Mouse (Mus musculus): ENCODE measurements around the gene Eef1a1. TPM values are rescaled to one million over a fixed set of nuclear protein-coding genes. Genes with fewer than 3 reads are reported as not detected.
A peak's percentile ranks its signal among the peaks of the same experiment; 100 is the strongest.

Gene Eef1a1
- polyA plus RNA-seq, 1 experiment from 2014 or later: 1,972 TPM

GRCm38 (mm10) chr9:78432471-78432870 lies 56.5 kb downstream of the Eef1a1 start:
- Histone ChIP-seq H3K4me3 (ENCODE audit: low read depth, low read length) (no peak overlapping the region), H3K9me3 (ENCODE audit: low read length) (no peaks in the 10 kb centered on the region), H3K4me2 (ENCODE audit: low read depth, low read length) (no peak overlapping the region), H3K27ac (ENCODE audit: low read depth) (no peak overlapping the region), H3K27me3 (ENCODE audit: insufficient read depth, low read length) (no peaks in the 10 kb centered on the region), H3K4me1 (ENCODE audit: insufficient read depth) (peaks cover 7% of the 10 kb centered on the region), H3K9ac (replicated peaks) (no peak overlapping the region), H3K36me3 (replicated peaks; ENCODE audit: insufficient read depth, low read length) (no peaks in the 10 kb centered on the region; the same call in 1 of the 2 replicates)
- TF ChIP-seq CTCF (IDR thresholded peaks at IDR 0.05; ENCODE audit: low read depth) (peak; percentile 28), EP300 (IDR thresholded peaks at IDR 0.05; ENCODE audit: low read depth) (no peak)
- no peak for ATAC-seq
- 87% methylated on average over 5 of the region's 5 CpGs for WGBS (ENCODE audit: insufficient replicate concordance)
- DNase-seq: no peak

- ATAC-seq: no peak
- H3K27me3 ChIP-seq (ENCODE audit: insufficient read depth, low read length): no peaks in the 10 kb centered on the region
- TF ChIP-seq EP300 (IDR thresholded peaks at IDR 0.05; ENCODE audit: low read depth): no peak
- TF ChIP-seq CTCF (IDR thresholded peaks at IDR 0.05; ENCODE audit: low read depth): no peak
- peak; percentile 49 for DNase-seq
- H3K4me2 ChIP-seq (ENCODE audit: low read depth, low read length): no peak overlapping the region
- 54% methylated on average over 6 of the region's 6 CpGs for WGBS (ENCODE audit: insufficient replicate concordance)
- no peaks in the 10 kb centered on the region; the same call in 1 of the 2 replicates for H3K36me3 ChIP-seq (replicated peaks; ENCODE audit: insufficient read depth, low read length)
- peaks cover 7% of the 10 kb centered on the region for H3K4me1 ChIP-seq (ENCODE audit: insufficient read depth)
- no peak overlapping the region for H3K9ac ChIP-seq (replicated peaks)
- H3K27ac ChIP-seq (ENCODE audit: low read depth): no peak overlapping the region
- no peaks in the 10 kb centered on the region for H3K9me3 ChIP-seq (ENCODE audit: low read length)
- no peak overlapping the region for H3K4me3 ChIP-seq (ENCODE audit: low read depth, low read length)
Observed at GRCm38 (mm10) chr9:78430486-78430885, 58.5 kb downstream of the Eef1a1 start.

- Histone ChIP-seq H3K4me3 (ENCODE audit: low read depth, low read length) (no peak overlapping the region), H3K9ac (replicated peaks) (no peak overlapping the region), H3K27ac (ENCODE audit: low read depth) (no peak overlapping the region), H3K9me3 (ENCODE audit: low read length) (no peaks in the 10 kb centered on the region), H3K27me3 (ENCODE audit: insufficient read depth, low read length) (no peaks in the 10 kb centered on the region), H3K36me3 (replicated peaks; ENCODE audit: insufficient read depth, low read length) (no peaks in the 10 kb centered on the region; the same call in 1 of the 2 replicates), H3K4me2 (ENCODE audit: low read depth, low read length) (no peak overlapping the region), H3K4me1 (ENCODE audit: insufficient read depth) (peaks cover 7% of the 10 kb centered on the region)
- 55% methylated on average over 2 of the region's 2 CpGs for WGBS (ENCODE audit: insufficient replicate concordance)
- DNase-seq (no peak), ATAC-seq (no peak)
- no peak for TF ChIP-seq CTCF (IDR thresholded peaks at IDR 0.05; ENCODE audit: low read depth)
- no peak for TF ChIP-seq EP300 (IDR thresholded peaks at IDR 0.05; ENCODE audit: low read depth)
Observed at GRCm38 (mm10) chr9:78429551-78429950, 59.4 kb downstream of the Eef1a1 start.

GRCm38 (mm10) chr9:78428870-78429432 lies 60.0 kb downstream of the Eef1a1 start:
- ATAC-seq: no peak
- Histone ChIP-seq H3K4me2 (ENCODE audit: low read depth, low read length) (no peak overlapping the region), H3K4me3 (ENCODE audit: low read depth, low read length) (no peak overlapping the region), H3K27me3 (ENCODE audit: insufficient read depth, low read length) (no peaks in the 10 kb centered on the region), H3K9me3 (ENCODE audit: low read length) (no peaks in the 10 kb centered on the region), H3K27ac (ENCODE audit: low read depth) (no peak overlapping the region), H3K9ac (replicated peaks) (no peak overlapping the region), H3K36me3 (replicated peaks; ENCODE audit: insufficient read depth, low read length) (no peaks in the 10 kb centered on the region; the same call in 1 of the 2 replicates), H3K4me1 (ENCODE audit: insufficient read depth) (peaks cover 7% of the 10 kb centered on the region)
- WGBS (ENCODE audit: insufficient replicate concordance): 74% methylated on average over 4 of the region's 4 CpGs
- DNase-seq: no peak
- TF ChIP-seq EP300 (IDR thresholded peaks at IDR 0.05; ENCODE audit: low read depth): no peak
- no peak for TF ChIP-seq CTCF (IDR thresholded peaks at IDR 0.05; ENCODE audit: low read depth)

Small RNA genes within 50 kb of the gene (microRNA-seq; reads per million reads assigned to microRNA genes)
- gene Gm26377: not detected

Other genes starting within 250 kb of the Eef1a1 start
- 0.13 TPM in 1 of 2 replicates, not detected in the other for gene Gm3776, start 232.0 kb downstream of the Eef1a1 start, polyA plus RNA-seq (2015; fragmentation: Nextera tagmentation; extraction: Ambion mirVana)
- gene Gm10639, start 199.2 kb downstream of the Eef1a1 start, polyA plus RNA-seq (2015; fragmentation: Nextera tagmentation; extraction: Ambion mirVana): not detected in 2 replicates
- gene Omt2a, start 174.4 kb downstream of the Eef1a1 start, polyA plus RNA-seq (2015; fragmentation: Nextera tagmentation; extraction: Ambion mirVana): not detected in 2 replicates
- gene Omt2b, start 161.6 kb downstream of the Eef1a1 start, polyA plus RNA-seq (2015; fragmentation: Nextera tagmentation; extraction: Ambion mirVana): not detected in 2 replicates
- 1.3 and 2.3 TPM in 2 replicates for gene Gsta2, start 133.4 kb downstream of the Eef1a1 start, polyA plus RNA-seq (2015; fragmentation: Nextera tagmentation; extraction: Ambion mirVana)
- gene Dppa5a, start 121.0 kb downstream of the Eef1a1 start, polyA plus RNA-seq (2015; fragmentation: Nextera tagmentation; extraction: Ambion mirVana): not detected in 2 replicates
- gene Ooep, start 110.4 kb downstream of the Eef1a1 start, polyA plus RNA-seq (2015; fragmentation: Nextera tagmentation; extraction: Ambion mirVana): not detected in 2 replicates
- 0.05 TPM in 1 of 2 replicates, not detected in the other for gene Ddx43, start 93.4 kb downstream of the Eef1a1 start, polyA plus RNA-seq (2015; fragmentation: Nextera tagmentation; extraction: Ambion mirVana)
- 0.85 and 0.92 TPM in 2 replicates for gene Cgas, start 45.9 kb downstream of the Eef1a1 start, polyA plus RNA-seq (2015; fragmentation: Nextera tagmentation; extraction: Ambion mirVana)
- gene Mto1, start 40.9 kb downstream of the Eef1a1 start, polyA plus RNA-seq (2015; fragmentation: Nextera tagmentation; extraction: Ambion mirVana): 10.9 and 11.5 TPM in 2 replicates
- gene Gm17324, start 40.4 kb downstream of the Eef1a1 start, polyA plus RNA-seq (2015; fragmentation: Nextera tagmentation; extraction: Ambion mirVana): 0.70 and 0.75 TPM in 2 replicates
- 5.2 and 6.2 TPM in 2 replicates for gene Slc17a5, start 98.9 kb upstream of the Eef1a1 start, polyA plus RNA-seq (2015; fragmentation: Nextera tagmentation; extraction: Ambion mirVana)
- 0.04 TPM in 2 replicates for gene Cd109, start 126.4 kb upstream of the Eef1a1 start, polyA plus RNA-seq (2015; fragmentation: Nextera tagmentation; extraction: Ambion mirVana)